Mouse (Mus musculus) stomach, postnatal 0 days (tissue): ENCODE data around the gene Cyp17a1. TPM values are rescaled to one million over a fixed set of nuclear protein-coding genes. Genes with fewer than 3 reads are reported as not detected.

Experiments
- ATAC-seq: fragments of 200-750 bp; cut with Nextera tagmentation; 2 replicates; pipeline ENCODE4 v1.8.0; 2017; ENCODE audit not compliant: low FRiP score, low TSS enrichment
- DNase-seq: peaks from one replicate; pipeline ENCODE4 v3.0.0-alpha.2; 2016; ENCODE audit warnings: low spot score
- H3K27ac ChIP-seq: fragments of 300-500 bp; sonication (generic); replicated peaks from 2 replicates; pipeline ENCODE4 v1.5.1; 2014; ENCODE audit warnings: mild to moderate bottlenecking, control low read depth
- H3K27me3 ChIP-seq: fragments of 300-500 bp; sonication (generic); 2 replicates; pipeline ENCODE4 v1.6.1; 2014; ENCODE audit warnings: low read length; ENCODE audit not compliant: control insufficient read depth, insufficient read depth
- H3K36me3 ChIP-seq: fragments of 300-500 bp; sonication (generic); 2 replicates; pipeline ENCODE4 v1.6.1; 2014; ENCODE audit warnings: low read length, mixed read lengths; ENCODE audit not compliant: control insufficient read depth, insufficient read depth
- H3K4me1 ChIP-seq: fragments of 300-500 bp; sonication (generic); replicated peaks from 2 replicates; pipeline ENCODE4 v1.6.1; 2014; ENCODE audit warnings: antibody characterized with exemption; ENCODE audit not compliant: control insufficient read depth, insufficient read depth
- H3K4me2 ChIP-seq: fragments of 300-500 bp; sonication (generic); replicated peaks from 2 replicates; pipeline ENCODE4 v1.6.1; 2014; ENCODE audit warnings: low read depth, mild to moderate bottlenecking, control low read depth, moderate library complexity
- H3K4me3 ChIP-seq: fragments of 300-500 bp; sonication (generic); 2 replicates; pipeline ENCODE4 v1.5.1; 2014; ENCODE audit warnings: low read depth, low read length, control low read depth
- H3K9ac ChIP-seq: fragments of 300-500 bp; sonication (generic); 2 replicates; pipeline ENCODE4 v1.6.1; 2014; ENCODE audit warnings: mild to moderate bottlenecking, low read length, control low read depth, mixed read lengths
- H3K9me3 ChIP-seq: fragments of 300-500 bp; sonication (generic); 2 replicates; pipeline ENCODE4 v1.6.1; 2016; ENCODE audit warnings: low read length; ENCODE audit not compliant: control insufficient read depth
- CTCF ChIP-seq: IDR thresholded peaks from 2 replicates; pipeline ENCODE4 v1.5.1; 2016; ENCODE audit warnings: antibody characterized with exemption, low read depth, mild to moderate bottlenecking, moderate library complexity
- EP300 ChIP-seq: optimal IDR thresholded peaks from 2 replicates; pipeline ENCODE3; 2016; ENCODE audit warnings: antibody characterized with exemption
- WGBS: fragments of 180-500 bp; shearing (Covaris S2); extraction: QIAGEN DNeasy Blood & Tissue Kit; methylation state at CpG from one replicate; pipeline ENCODE4 v1.1.7; 2014; 5-methylcytosine and 5-hydroxymethylcytosine counted together
- polyA plus RNA-seq: library from polyadenylated mRNA; unstranded; fragments of >200 nt; fragmentation: Nextera tagmentation; extraction: Ambion mirVana; gene quantifications from 2 replicates; pipeline ENCODE4 v1.2.1, GENCODE M21; 2015

The Cyp17a1 gene
- polyA plus RNA-seq, 1 experiment from 2014 or later, result not detected

GRCm38 (mm10) chr19:46707296-46708151 lies 34.6 kb upstream of the Cyp17a1 start, which contains the start of gene As3mt:
Gene As3mt, plus strand, starts transcription at chr19:46707458.
- Histone ChIP-seq H3K9ac (peak within 1 kb of the TSS; percentile 56), H3K4me2 (peak within 1 kb of the TSS; percentile 70), H3K27me3 (no peaks in the 10 kb centered on the region), H3K36me3 (no peaks in the 10 kb centered on the region), H3K9me3 (no peaks in the 10 kb centered on the region), H3K27ac (peak within 1 kb of the TSS; percentile 77), H3K4me3 (peak within 1 kb of the TSS; percentile 45), H3K4me1 (no peaks in the 10 kb centered on the region)
- DNase-seq (peak; percentile 82), ATAC-seq (peak; percentile 93)
- TF ChIP-seq EP300 (no peak), CTCF (no peak)
- WGBS, result 3% methylated on average over 30 of the region's 31 CpGs

- ATAC-seq, result no peak
- Histone ChIP-seq H3K27ac (no peak overlapping the region), H3K4me1 (no peaks in the 10 kb centered on the region)
Measured at GRCm38 (mm10) chr19:46706540-46707295, 33.7 kb upstream of the Cyp17a1 start.

GRCm38 (mm10) chr19:46705779-46706495 lies 33.0 kb upstream of the Cyp17a1 start:
- Histone ChIP-seq H3K9me3 (no peaks in the 10 kb centered on the region), H3K36me3 (peaks cover 4% of the 10 kb centered on the region; the same call in 1 of the 2 replicates), H3K9ac (no peak overlapping the region), H3K4me1 (no peaks in the 10 kb centered on the region), H3K27me3 (no peaks in the 10 kb centered on the region), H3K27ac (no peak overlapping the region), H3K4me2 (no peak overlapping the region), H3K4me3 (no peak overlapping the region)
- DNase-seq (no peak), ATAC-seq (no peak)
- 72% methylated on average over 7 of the region's 7 CpGs for WGBS
- TF ChIP-seq EP300, result no peak
- no peak for TF ChIP-seq CTCF

More at GRCm38 (mm10) chr19:46706540-46707295, 33.7 kb upstream of the Cyp17a1 start:
- H3K4me2 ChIP-seq, result peak overlapping the region; percentile 70; the same call in 1 of the 2 replicates
- no peak for TF ChIP-seq EP300
- TF ChIP-seq CTCF, result no peak
- no peaks in the 10 kb centered on the region for H3K9me3 ChIP-seq
- no peak for DNase-seq
- H3K4me3 ChIP-seq, result peak overlapping the region; percentile 45
- H3K36me3 ChIP-seq, result no peaks in the 10 kb centered on the region
- no peaks in the 10 kb centered on the region for H3K27me3 ChIP-seq
- no peak overlapping the region for H3K9ac ChIP-seq
- 59% methylated on average over 9 of the region's 9 CpGs for WGBS

- Histone ChIP-seq H3K4me2 (no peak overlapping the region), H3K36me3 (peaks cover 4% of the 10 kb centered on the region; the same call in 1 of the 2 replicates), H3K27ac (no peak overlapping the region), H3K4me1 (no peaks in the 10 kb centered on the region), H3K4me3 (no peak overlapping the region), H3K9ac (no peak overlapping the region), H3K9me3 (no peaks in the 10 kb centered on the region), H3K27me3 (no peaks in the 10 kb centered on the region)
- TF ChIP-seq CTCF (no peak), EP300 (no peak)
- WGBS, result 73% methylated on average over 9 of the region's 9 CpGs
- DNase-seq (no peak), ATAC-seq (no peak)
Measured at GRCm38 (mm10) chr19:46701156-46701555, 28.2 kb upstream of the Cyp17a1 start.

- peaks cover 4% of the 10 kb centered on the region; the same call in 1 of the 2 replicates for H3K36me3 ChIP-seq
- no peak for TF ChIP-seq CTCF
- TF ChIP-seq EP300, result no peak
- H3K4me1 ChIP-seq, result no peaks in the 10 kb centered on the region
- DNase-seq (peak; percentile 37), ATAC-seq (peak; percentile 73)
- H3K27me3 ChIP-seq, result no peaks in the 10 kb centered on the region
- no peak overlapping the region for H3K9ac ChIP-seq
- WGBS, result 63% methylated on average over 10 of the region's 10 CpGs
- H3K27ac ChIP-seq, result no peak overlapping the region
- H3K4me3 ChIP-seq, result no peak overlapping the region
- H3K4me2 ChIP-seq, result no peak overlapping the region
- H3K9me3 ChIP-seq, result no peaks in the 10 kb centered on the region
Measured at GRCm38 (mm10) chr19:46699011-46699481, 26.1 kb upstream of the Cyp17a1 start.
